Mouse (Mus musculus): ENCODE measurements around the gene Oprl1.

The Oprl1 gene

DNA sequence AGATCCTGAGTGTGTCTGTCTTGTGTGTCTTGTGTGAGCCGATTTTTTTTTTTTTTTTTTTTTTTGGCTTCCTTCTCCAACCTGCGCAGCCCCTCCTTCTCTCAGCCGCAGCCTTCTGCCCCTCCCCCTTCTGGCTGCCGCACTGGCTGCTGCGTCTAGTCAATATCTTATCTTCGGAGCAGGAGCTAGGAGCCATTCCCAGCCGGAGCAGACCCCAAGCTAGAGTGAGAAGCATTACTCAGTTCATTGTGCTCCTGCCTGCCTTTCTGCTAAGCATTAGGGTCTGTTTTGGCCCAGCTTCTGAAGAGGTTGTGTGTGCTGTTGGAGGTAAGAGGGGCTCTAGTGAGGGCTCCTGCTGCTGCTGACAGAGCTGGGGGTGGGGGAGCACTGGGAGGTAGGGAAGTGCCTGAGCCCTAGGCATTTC is at the start of gene Oprl1:
TSS of gene Oprl1 (plus strand) at position 114 of the 424 bp plus-strand sequence.
- peak; percentile 43 for DNase-seq

GRCm38 (mm10) chr2:181670285-181670912 is 44.4 kb upstream of the Oprl1 start:
- no peak for DNase-seq

DNA sequence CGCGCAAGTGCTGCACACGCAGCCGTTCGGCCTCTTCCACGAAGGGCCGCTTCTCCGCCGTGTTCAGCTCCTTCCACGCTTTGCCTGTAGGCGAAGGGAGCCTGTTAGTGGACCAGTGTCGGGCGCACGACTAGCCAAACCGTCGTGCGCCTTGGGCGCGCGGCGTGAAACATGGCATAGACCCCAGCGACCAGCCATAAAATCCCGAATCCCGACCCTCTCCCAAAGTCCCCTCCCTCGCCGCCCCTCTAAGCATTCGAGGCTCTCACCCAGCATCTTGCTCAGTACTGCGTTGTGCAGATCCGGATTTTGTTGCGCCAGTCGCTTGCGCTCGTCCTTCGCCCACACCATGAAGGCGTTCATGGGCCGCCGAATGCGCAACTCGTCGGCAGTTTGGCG is 43.9 kb upstream of the Oprl1 start:
- no peak for DNase-seq

- DNase-seq, result peak; percentile 13
Measured at GRCm38 (mm10) chr2:181671326-181671725, 43.5 kb upstream of the Oprl1 start, which contains the start of gene Sox18. TSS of gene Sox18 (minus strand) at chr2:181671640.

- DNase-seq, result no peak
Measured at GRCm38 (mm10) chr2:181671984-181672383, 42.8 kb upstream of the Oprl1 start.

DNA sequence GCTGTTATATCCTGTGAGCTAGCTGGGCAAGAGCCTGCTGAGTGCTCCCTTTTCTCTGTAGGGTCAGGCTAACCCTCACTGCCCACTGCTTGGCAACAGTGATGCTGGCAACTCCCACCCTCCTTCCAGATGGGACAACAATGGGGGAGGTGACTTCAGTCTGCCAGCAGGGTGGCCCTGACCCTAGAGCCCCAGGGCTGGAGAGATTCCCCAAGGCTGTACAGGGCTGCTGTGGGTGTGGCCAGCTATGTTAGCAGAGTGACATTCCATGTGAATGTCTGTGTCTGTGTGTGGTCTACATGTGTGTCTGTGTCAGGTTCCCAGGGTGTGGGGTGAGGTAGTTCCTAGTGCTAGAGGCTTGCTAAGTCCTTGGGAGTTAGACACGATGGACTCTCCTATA is 41.3 kb upstream of the Oprl1 start:
- no peak for DNase-seq

GRCm38 (mm10) chr2:181674934-181675333 is 39.9 kb upstream of the Oprl1 start:
- DNase-seq, result no peak

- peak; percentile 58 for DNase-seq
Measured at GRCm38 (mm10) chr2:181675454-181675853, 39.4 kb upstream of the Oprl1 start.

GRCm38 (mm10) chr2:181676424-181676823 is 38.4 kb upstream of the Oprl1 start:
- no peak for DNase-seq

DNA sequence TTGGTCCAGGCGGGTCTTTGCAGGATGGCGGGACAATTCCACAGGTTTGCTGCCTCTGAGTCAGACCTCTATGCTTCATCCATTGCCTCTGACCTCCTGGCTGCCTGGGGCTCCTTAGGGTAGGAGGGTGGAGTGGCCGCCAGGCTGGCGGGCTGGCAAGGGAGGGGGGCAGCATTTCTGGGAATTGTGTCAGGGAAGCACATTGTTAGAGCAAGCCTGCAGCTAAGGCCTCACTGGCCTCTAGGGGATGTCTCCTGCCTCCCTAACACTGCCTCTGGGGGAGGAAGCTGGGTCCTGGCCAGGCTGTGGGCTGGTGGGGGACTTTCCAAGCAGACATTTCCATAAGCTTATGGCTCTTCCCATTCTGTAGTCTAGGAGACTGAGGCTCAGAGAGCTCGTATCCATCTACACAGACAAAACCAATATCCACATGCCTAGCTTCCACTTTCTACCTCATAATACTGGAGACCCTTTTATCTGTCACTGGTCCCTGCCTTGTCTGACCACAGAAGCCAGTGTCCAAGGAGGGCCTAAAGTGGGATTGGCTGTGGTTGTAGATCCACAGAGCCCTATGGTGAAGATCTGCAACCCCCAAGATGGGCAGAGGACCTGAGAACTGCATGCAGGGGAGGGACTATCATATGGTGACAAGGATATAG is 37.6 kb upstream of the Oprl1 start:
- DNase-seq, result no peak

- no peak for DNase-seq
Measured at GRCm38 (mm10) chr2:181677755-181678098, 37.1 kb upstream of the Oprl1 start.

- peak; percentile 72 for DNase-seq
Measured at GRCm38 (mm10) chr2:181678780-181679179, 36.0 kb upstream of the Oprl1 start.

- DNase-seq, result peak; percentile 74
Measured at GRCm38 (mm10) chr2:181679951-181680715, 34.7 kb upstream of the Oprl1 start, which contains the start of gene Tcea2. TSS of gene Tcea2 (plus strand) at chr2:181680310.

DNA sequence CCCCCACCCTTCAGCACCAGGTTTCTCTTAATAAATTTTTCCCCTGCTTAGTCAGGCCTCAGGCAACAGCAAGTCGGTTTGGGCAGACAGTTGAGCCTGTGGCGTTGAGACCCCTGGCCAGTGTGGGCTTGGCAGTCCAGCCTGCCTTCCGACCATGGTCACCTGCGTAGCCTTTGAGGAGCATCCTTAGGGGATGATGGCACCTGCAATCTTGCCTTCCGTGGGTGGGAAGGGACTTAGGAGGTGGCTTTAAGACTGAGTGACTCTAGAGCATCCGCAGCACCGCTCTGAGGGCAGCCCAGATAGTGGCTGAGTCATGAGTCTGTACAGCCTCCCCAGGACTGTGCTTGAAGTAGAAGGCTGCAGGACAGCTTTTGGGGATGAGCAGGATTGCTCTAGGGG is 34.1 kb upstream of the Oprl1 start:
- no peak for DNase-seq

- no peak for DNase-seq
Measured at GRCm38 (mm10) chr2:181681978-181682377, 32.8 kb upstream of the Oprl1 start.

DNA sequence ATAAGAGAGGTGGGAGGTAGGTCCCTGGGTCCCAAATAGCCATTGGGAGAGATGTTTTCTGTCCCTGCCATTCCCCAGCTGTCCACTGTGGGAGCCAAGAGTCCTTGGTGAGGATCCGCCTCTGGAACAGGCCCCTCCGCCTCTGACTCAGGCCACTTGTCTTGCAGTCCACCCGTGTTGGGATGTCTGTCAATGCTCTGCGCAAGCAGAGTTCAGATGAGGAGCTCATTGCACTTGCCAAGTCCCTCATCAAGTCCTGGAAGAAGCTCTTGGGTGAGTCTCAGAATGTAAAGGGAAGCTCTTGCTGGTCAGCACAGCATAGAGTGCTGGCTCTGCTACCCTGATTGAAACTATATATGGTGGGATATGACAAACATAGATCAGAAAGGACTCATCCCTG is 31.4 kb upstream of the Oprl1 start:
- no peak for DNase-seq

GRCm38 (mm10) chr2:181684713-181685112 is 30.1 kb upstream of the Oprl1 start:
- DNase-seq, result no peak

GRCm38 (mm10) chr2:181685686-181686085 is 29.1 kb upstream of the Oprl1 start:
- DNase-seq, result no peak

DNA sequence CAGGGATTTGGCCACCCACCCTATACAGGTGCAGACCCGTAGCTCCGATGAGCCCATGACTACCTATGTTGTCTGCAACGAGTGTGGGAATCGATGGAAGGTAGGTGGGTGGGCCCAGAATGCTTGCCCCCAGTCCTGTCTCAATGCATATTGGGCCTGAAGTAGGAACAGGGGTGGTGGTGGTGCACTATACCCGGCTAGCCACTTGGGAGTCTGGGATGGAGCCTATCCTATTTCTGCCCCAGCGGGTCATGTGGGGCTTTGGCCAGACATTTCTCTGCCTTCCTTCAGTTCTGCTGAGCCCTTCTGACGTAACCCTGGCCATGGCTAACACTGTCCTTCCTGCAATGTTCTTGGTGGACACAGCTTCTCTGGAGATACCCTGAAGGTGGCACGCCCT is 27.2 kb upstream of the Oprl1 start:
- DNase-seq, result no peak

GRCm38 (mm10) chr2:181689466-181690160 is 25.2 kb upstream of the Oprl1 start:
- DNase-seq, result no peak

GRCm38 (mm10) chr2:181691083-181691482 is 23.7 kb upstream of the Oprl1 start:
- DNase-seq, result no peak

GRCm38 (mm10) chr2:181691571-181691970 is 23.2 kb upstream of the Oprl1 start:
- DNase-seq, result no peak

GRCm38 (mm10) chr2:181692304-181692703 is 22.5 kb upstream of the Oprl1 start:
- no peak for DNase-seq
